Mouse (Mus musculus) brain, embryonic 14.5 days (tissue): ENCODE results near the gene Fip1l1. TPM values are rescaled to one million over a fixed set of nuclear protein-coding genes. Genes with fewer than 3 reads are reported as not detected.
A peak's percentile ranks its signal among the peaks of the same experiment; 100 is the strongest.

ENCODE experiments used
- DNase-seq: peaks from one replicate; pipeline ENCODE4 v3.0.0-alpha.2; 2011; ENCODE audit warnings: low read depth
- CTCF ChIP-seq: fragments of 200-500 bp; IDR thresholded peaks from 2 replicates; pipeline ENCODE4 v1.5.1; 2012; ENCODE audit warnings: inconsistent platforms, mild to moderate bottlenecking, moderate library complexity, borderline replicate concordance; ENCODE audit not compliant: insufficient read depth, insufficient read length; ENCODE audit errors: extremely low read depth
- POLR2A ChIP-seq: fragments of 200-500 bp; IDR thresholded peaks from 2 replicates; pipeline ENCODE4 v1.6.1; 2012; ENCODE audit warnings: mild to moderate bottlenecking, inconsistent platforms, borderline replicate concordance; ENCODE audit not compliant: poor library complexity, insufficient read depth, insufficient read length, severe bottlenecking; ENCODE audit errors: extremely low read depth
- polyA plus RNA-seq: library from polyadenylated mRNA; depleted of rRNA; stranded (reverse); fragments of >200 nt; gene quantifications from 2 replicates; pipeline ENCODE4 v1.2.3, GENCODE M21; 2012

The Fip1l1 gene
- polyA plus RNA-seq, 1 experiment, result 76.1 TPM

GRCm38 (mm10) chr5:74617816-74618572 lies 82.7 kb downstream of the Fip1l1 start:
- no peak for DNase-seq
- no peak for TF ChIP-seq CTCF
- TF ChIP-seq POLR2A, result no peak

DNA sequence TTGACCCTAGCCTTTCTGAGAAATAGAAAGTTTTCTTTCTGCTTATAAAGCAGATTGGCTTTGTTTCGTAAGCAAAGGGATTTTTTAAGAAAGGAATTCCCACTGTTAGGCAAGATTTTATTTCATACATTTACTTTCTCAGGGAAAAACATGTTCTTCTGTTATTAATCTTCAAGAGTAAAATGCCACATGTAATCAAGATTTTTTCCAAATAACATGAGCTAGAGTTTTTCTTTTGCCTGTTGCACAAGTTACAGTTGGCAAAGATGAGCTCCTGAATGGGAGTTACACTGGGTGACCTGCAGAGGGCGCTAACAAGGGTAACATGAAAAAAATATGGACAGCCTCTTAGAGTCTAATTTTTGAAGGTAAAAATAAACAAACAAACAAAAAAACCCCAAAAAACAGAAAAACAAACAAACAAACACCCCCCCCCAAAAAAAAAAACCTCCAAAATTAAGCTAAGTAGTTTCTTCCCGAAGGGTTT lies 83.4 kb downstream of the Fip1l1 start:
- DNase-seq, result no peak

GRCm38 (mm10) chr5:74621691-74622470 lies 86.6 kb downstream of the Fip1l1 start:
- TF ChIP-seq CTCF (no peak), POLR2A (no peak)
- DNase-seq, result no peak

More for the DNA sequence above, 83.4 kb downstream of the Fip1l1 start:
- TF ChIP-seq POLR2A, result no peak
- TF ChIP-seq CTCF, result peak; percentile 60; the same call in 1 of the 2 replicates

GRCm38 (mm10) chr5:74623316-74624000 lies 88.2 kb downstream of the Fip1l1 start:
- DNase-seq, result no peak
- TF ChIP-seq CTCF (no peak), POLR2A (no peak)

DNA sequence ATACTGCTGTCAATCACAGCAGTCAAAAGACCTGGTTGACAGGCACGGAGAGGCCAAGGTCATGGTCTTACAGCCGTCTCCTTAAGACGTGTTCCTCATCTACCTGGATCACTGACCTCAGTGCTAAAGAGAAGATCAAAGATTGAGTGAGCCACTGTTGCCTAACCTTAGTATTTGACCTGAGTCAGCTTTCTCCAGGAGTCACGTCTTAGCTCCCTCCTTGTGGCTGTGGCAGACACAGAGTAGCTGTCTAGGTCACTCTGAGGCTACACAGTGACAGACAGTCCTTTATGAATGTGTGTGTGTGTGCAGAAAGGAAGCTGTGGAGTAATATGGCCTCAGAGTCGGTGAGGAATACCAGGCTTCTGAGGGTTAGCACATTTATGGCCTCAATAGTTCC lies 89.1 kb downstream of the Fip1l1 start:
- DNase-seq, result no peak
- TF ChIP-seq CTCF, result no peak
- TF ChIP-seq POLR2A, result no peak

DNA sequence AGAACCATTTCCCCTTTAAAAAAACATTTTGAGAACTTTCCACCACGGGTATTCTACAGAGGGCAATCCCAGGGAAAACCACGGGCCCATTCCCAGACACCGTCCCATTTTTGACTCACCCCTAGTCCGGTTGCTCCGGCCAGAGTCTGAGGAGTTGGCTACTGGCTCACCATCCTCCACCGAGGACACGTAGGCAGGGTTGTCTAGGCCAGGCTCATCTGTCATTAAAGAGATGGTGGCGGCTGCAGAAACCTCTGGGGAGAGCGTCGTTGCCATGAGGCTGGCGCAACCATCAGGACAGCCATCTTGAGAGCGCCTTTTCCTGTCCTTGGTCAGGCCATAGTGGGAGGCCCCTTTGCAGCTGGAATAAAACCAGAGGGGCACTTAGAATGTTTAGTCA lies 92.8 kb downstream of the Fip1l1 start:
- TF ChIP-seq CTCF (no peak), POLR2A (no peak)
- DNase-seq, result no peak

- no peak for DNase-seq
- TF ChIP-seq CTCF (no peak), POLR2A (no peak)
These were observed 97.3 kb downstream of the Fip1l1 start for GRCm38 (mm10) chr5:74632369-74633114.

- no peak for TF ChIP-seq POLR2A
- TF ChIP-seq CTCF, result no peak
- DNase-seq, result no peak
These were observed 98.2 kb downstream of the Fip1l1 start for GRCm38 (mm10) chr5:74633453-74633852.

- TF ChIP-seq POLR2A, result no peak
- no peak for TF ChIP-seq CTCF
- DNase-seq, result no peak
These were observed 99.1 kb downstream of the Fip1l1 start for GRCm38 (mm10) chr5:74634391-74634790.

GRCm38 (mm10) chr5:74639516-74639915 lies 104.3 kb downstream of the Fip1l1 start:
- TF ChIP-seq POLR2A, result no peak
- TF ChIP-seq CTCF, result no peak
- DNase-seq, result no peak
